In genomic region chr4:109759031-109759430, GRCm38 (mm10) we compare ENCODE assay signal across 8 mouse cellular contexts.
DNase-seq lines count a peak whose midpoint lies in the region; ATAC-seq and TF ChIP-seq lines count a peak whose summit lies in the region.

No protein-coding gene starts in this region.

- H3K4me1 ChIP-seq in midbrain, embryonic 14.5 days (ENCODE audit: control insufficient read depth, insufficient read depth, low read length): no peaks in the 10 kb centered on the region
- H3K4me1 ChIP-seq in midbrain, embryonic 10.5 days: peaks cover 44% of the 10 kb centered on the region
- no peaks in the 10 kb centered on the region for H3K4me1 ChIP-seq in midbrain, postnatal 0 days (ENCODE audit: insufficient read depth, low read length)

- no peak overlapping the region for H3K27ac ChIP-seq in midbrain, embryonic 14.5 days (replicated peaks; ENCODE audit: low read depth, low read length)
- H3K27ac ChIP-seq in midbrain, embryonic 10.5 days (replicated peaks): no peak overlapping the region
- H3K27ac ChIP-seq in midbrain, postnatal 0 days (ENCODE audit: low read depth, low read length): no peak overlapping the region

- peak; percentile 20 for DNase-seq in gastrocnemius, adult 18-20 months (ENCODE audit: low spot score)
- no peak for DNase-seq in gastrocnemius, adult 8-10 months (ENCODE audit: low spot score in 2 of 2)
- DNase-seq in midbrain, embryonic 14.5 days: peak; percentile 86
- DNase-seq in midbrain, embryonic 10.5 days (ENCODE audit: low spot score): no peak
- peak; percentile 28 for DNase-seq in MN1 (ENCODE audit: low spot score)
- DNase-seq in midbrain, postnatal 0 days (ENCODE audit: low spot score): peak; percentile 75
- DNase-seq in yolk sac, embryonic 10.5 days (ENCODE audit: low spot score): no peak

- no peaks in the 10 kb centered on the region for H3K27me3 ChIP-seq in midbrain, embryonic 14.5 days (ENCODE audit: control insufficient read depth, insufficient read depth, low read length)
- peaks cover 12% of the 10 kb centered on the region for H3K27me3 ChIP-seq in midbrain, embryonic 10.5 days (ENCODE audit: low read depth, poor library complexity, severe bottlenecking)
- no peaks in the 10 kb centered on the region for H3K27me3 ChIP-seq in midbrain, postnatal 0 days (ENCODE audit: insufficient read depth, low read length)

- H3K36me3 ChIP-seq in midbrain, embryonic 14.5 days (ENCODE audit: control insufficient read depth, insufficient read depth, low read length): no peaks in the 10 kb centered on the region
- H3K36me3 ChIP-seq in midbrain, embryonic 10.5 days: no peaks in the 10 kb centered on the region
- H3K36me3 ChIP-seq in midbrain, postnatal 0 days (ENCODE audit: insufficient read depth, low read length): no peaks in the 10 kb centered on the region

- no peak overlapping the region for H3K4me2 ChIP-seq in midbrain, embryonic 14.5 days (ENCODE audit: low read length)
- H3K4me2 ChIP-seq in midbrain, postnatal 0 days (ENCODE audit: low read depth, low read length, poor library complexity, severe bottlenecking): no peak overlapping the region

- no peak for ATAC-seq in midbrain, embryonic 14.5 days (ENCODE audit: low FRiP score, low TSS enrichment)
- peak; percentile 54 to 67; a peak in 1 of 4 replicates for ATAC-seq in hematopoietic stem cell, adult 5-6 weeks (replicated peaks in 1 of 2; ENCODE audit: insufficient read depth in 1 of 2, low FRiP score in 2 of 2, low TSS enrichment in 1 of 2, low read depth in 1 of 2, poor library complexity in 2 of 2, severe bottlenecking in 2 of 2)
- ATAC-seq in midbrain, postnatal 0 days (ENCODE audit: low FRiP score): no peak

- 17% methylated on average over 2 of the region's 2 CpGs for WGBS in midbrain, embryonic 14.5 days
- 27% methylated on average over 2 of the region's 2 CpGs for WGBS in midbrain, embryonic 10.5 days
- 9% methylated on average over 2 of the region's 2 CpGs for WGBS in midbrain, postnatal 0 days

- H3K9ac ChIP-seq in midbrain, embryonic 14.5 days (replicated peaks; ENCODE audit: low read length): no peak overlapping the region
- no peak overlapping the region for H3K9ac ChIP-seq in midbrain, postnatal 0 days (replicated peaks; ENCODE audit: low read length, poor library complexity, severe bottlenecking)

- no peaks in the 10 kb centered on the region for H3K9me3 ChIP-seq in midbrain, embryonic 14.5 days (ENCODE audit: control insufficient read depth, low read length)
- no peaks in the 10 kb centered on the region for H3K9me3 ChIP-seq in midbrain, embryonic 10.5 days (replicated peaks)
- H3K9me3 ChIP-seq in midbrain, postnatal 0 days (ENCODE audit: low read length): no peaks in the 10 kb centered on the region

- TF ChIP-seq CTCF in midbrain, postnatal 0 days (IDR thresholded peaks at IDR 0.05): peak; percentile 85

- H3K4me3 ChIP-seq in midbrain, embryonic 14.5 days (replicated peaks; ENCODE audit: low read depth, low read length): no peak overlapping the region
- H3K4me3 ChIP-seq in midbrain, embryonic 10.5 days: no peak overlapping the region
- no peak overlapping the region for H3K4me3 ChIP-seq in midbrain, postnatal 0 days (ENCODE audit: low read depth, low read length)

Comparison
In these comparisons a context has a peak if more than half of its experiments do, and no peak if none do; other contexts are left out.
1. DNase-seq: peak in gastrocnemius, adult 18-20 months (single experiment), midbrain, embryonic 14.5 days (single experiment), MN1 (single experiment) and midbrain, postnatal 0 days (single experiment); none in gastrocnemius, adult 8-10 months (0 of 2), midbrain, embryonic 10.5 days (single experiment) and yolk sac, embryonic 10.5 days (single experiment).
2. ATAC-seq: peak in hematopoietic stem cell, adult 5-6 weeks (2 of 2); none in midbrain, embryonic 14.5 days (single experiment) and midbrain, postnatal 0 days (single experiment).